Mouse (Mus musculus): Measurements from ENCODE around the gene Kif11.

GRCm38 (mm10) chr19:37428589-37428988 lies 52.4 kb downstream of the Kif11 start:
- TF ChIP-seq CTCF (IDR thresholded peaks at IDR 0.05; ENCODE audit: control insufficient read depth, insufficient read depth, low read length), result no peak
- TF ChIP-seq POLR2A (IDR thresholded peaks at IDR 0.05; ENCODE audit: borderline replicate concordance, control insufficient read depth, low read depth, low read length), result no peak

Measured in bone marrow, adult 2 months (tissue).